Mouse (Mus musculus) ES-E14 (cell line): ENCODE data around the gene Gdpd5. TPM values are rescaled to one million over a fixed set of nuclear protein-coding genes. Genes with fewer than 3 reads are reported as not detected.

Source experiments
- DNase-seq: peaks from one replicate; pipeline ENCODE4 v3.0.0-alpha.2; 2013; ENCODE audit warnings: low read depth, low spot score
- H3K27ac ChIP-seq: 2 replicates; pipeline ENCODE4 v1.5.1; 2012; ENCODE audit warnings: low read depth, mild to moderate bottlenecking, low read length, moderate library complexity, mixed read lengths; ENCODE audit not compliant: poor library complexity, insufficient read depth, severe bottlenecking
- H3K36me3 ChIP-seq: 2 replicates; pipeline ENCODE4 v1.6.1; 2012; ENCODE audit warnings: mild to moderate bottlenecking, low read length, moderate library complexity, mixed read lengths; ENCODE audit not compliant: control insufficient read depth, poor library complexity, insufficient read depth, severe bottlenecking
- H3K4me1 ChIP-seq, 2 experiments: fragments of 150-350 bp in 1 of 2; sonication (generic) in 1 of 2; 2 replicates each; pipeline ENCODE4 v1.6.1; 2012; ENCODE audit warnings: low read length in 2 of 2, mild to moderate bottlenecking in 1 of 2, mixed read lengths in 1 of 2; ENCODE audit not compliant: control insufficient read depth in 2 of 2, insufficient read depth in 2 of 2, poor library complexity in 1 of 2
- H3K4me3 ChIP-seq, 2 experiments: fragments of 150-350 bp in 1 of 2; sonication (generic) in 1 of 2; 2 replicates each; pipeline ENCODE4 v1.5.1; 2012; ENCODE audit warnings: low read length in 2 of 2, low read depth in 1 of 2, mild to moderate bottlenecking in 1 of 2, mixed read lengths in 1 of 2; ENCODE audit not compliant: insufficient read depth in 1 of 2, poor library complexity in 1 of 2, severe bottlenecking in 1 of 2
- H3K9ac ChIP-seq: 2 replicates; pipeline ENCODE4 v1.6.1; 2012; ENCODE audit warnings: low read depth, mild to moderate bottlenecking, low read length, mixed read lengths; ENCODE audit not compliant: poor library complexity, insufficient read depth, severe bottlenecking
- H3K9me3 ChIP-seq: fragments of 150-350 bp; sonication (generic); 2 replicates; pipeline ENCODE4 v1.6.1; 2012; ENCODE audit warnings: low read depth, mild to moderate bottlenecking, low read length; ENCODE audit not compliant: control insufficient read depth, insufficient read depth
- CHD2 ChIP-seq: IDR thresholded peaks from 2 replicates; pipeline ENCODE4 v1.6.1; 2014; ENCODE audit warnings: mild to moderate bottlenecking, low read depth, low read length, inconsistent platforms
- HCFC1 ChIP-seq: IDR thresholded peaks from 2 replicates; pipeline ENCODE4 v1.6.1; 2012; ENCODE audit warnings: low read length, inconsistent platforms, borderline replicate concordance; ENCODE audit not compliant: insufficient read depth
- MAFK ChIP-seq: IDR thresholded peaks from 2 replicates; pipeline ENCODE4 v1.6.1; 2014; ENCODE audit warnings: mild to moderate bottlenecking, low read depth, low read length, inconsistent platforms; ENCODE audit not compliant: insufficient read depth
- ZC3H11A ChIP-seq: IDR thresholded peaks from 2 replicates; pipeline ENCODE4 v1.6.1; 2012; ENCODE audit warnings: low read depth, mild to moderate bottlenecking, inconsistent platforms, low read length, borderline replicate concordance
- ZNF384 ChIP-seq: IDR thresholded peaks from 2 replicates; pipeline ENCODE4 v1.6.1; 2012; ENCODE audit warnings: low read depth, low read length, inconsistent platforms
- in situ Hi-C, 2 experiments: fragments of 600-800 bp; cut with MboI; formaldehyde crosslinking; loops; one replicate each; pipeline ENCODE4 v1.15.1; 2025; ENCODE audit warnings: low sequenced_read_pairs in 2 of 2, inconsistent platforms in 1 of 2; ENCODE audit not compliant: unreplicated experiment in 2 of 2
- total RNA-seq: library from RNA; depleted of rRNA; stranded (reverse); fragments of 300-350 nt; gene quantifications from 2 replicates; pipeline ENCODE4 v1.2.3, GENCODE M21; 2012

Gene Gdpd5
- total RNA-seq, 1 experiment: 10.2 TPM

DNA sequence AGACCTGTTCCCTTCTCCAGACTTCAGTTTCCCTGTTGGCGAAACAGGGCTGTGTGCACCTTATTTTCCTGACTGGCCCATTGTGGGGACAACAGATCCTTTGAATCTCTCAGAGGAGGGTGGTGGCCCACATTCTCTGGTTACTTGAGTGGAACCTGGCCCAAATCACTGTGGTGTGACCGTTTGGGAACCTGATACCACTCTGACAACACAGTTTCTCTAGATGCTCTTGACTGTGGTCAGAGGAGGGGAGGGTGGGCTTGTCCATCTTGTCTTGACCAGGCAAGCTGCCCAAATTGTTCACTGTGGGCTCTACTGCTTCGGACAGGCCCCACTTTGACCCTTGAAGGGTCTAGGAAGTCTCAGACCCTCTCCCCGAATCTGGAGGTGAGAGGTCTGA, 72.8 kb downstream of the Gdpd5 start:
- H3K9me3 ChIP-seq: no peaks in the 10 kb centered on the region
- H3K4me1 ChIP-seq: peaks cover 0 to 4% of the 10 kb centered on the region in 2 experiments; a peak in 1 of 4 replicates
- no peak overlapping the region for H3K9ac ChIP-seq
- H3K27ac ChIP-seq: no peak overlapping the region
- in situ Hi-C loops: loop anchor here in 1 of 2 experiments (10.0 kb wide), 1 partner anchor 79 kb away; no protein-coding TSS in a partner anchor
- no peak for DNase-seq
- no peak overlapping the region for H3K4me3 ChIP-seq
- no peaks in the 10 kb centered on the region for H3K36me3 ChIP-seq
- TF ChIP-seq HCFC1 (no peak), ZNF384 (no peak), CHD2 (no peak), ZC3H11A (no peak), MAFK (no peak)

DNA sequence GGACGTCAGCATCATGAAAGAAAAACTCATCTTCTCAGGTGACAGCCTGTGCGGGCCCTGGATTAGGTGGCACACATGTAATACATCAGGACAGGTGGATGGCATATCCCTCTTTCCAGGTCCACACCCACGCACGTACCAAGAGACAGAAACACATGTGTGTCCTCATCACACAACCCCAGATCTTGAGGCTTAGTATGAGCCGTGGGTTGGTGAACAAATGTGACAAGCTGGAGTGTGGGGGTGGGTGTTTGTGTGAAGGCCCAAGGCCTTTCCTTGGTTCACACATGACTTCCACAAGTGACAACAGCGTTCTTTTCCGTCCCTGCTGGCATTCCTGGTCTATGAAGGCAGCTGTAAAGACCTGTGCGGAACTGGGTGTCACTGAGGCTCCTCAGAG, 77.6 kb downstream of the Gdpd5 start:
- peaks cover 0 to 8% of the 10 kb centered on the region in 2 experiments; a peak in 2 of 4 replicates for H3K4me1 ChIP-seq
- no peak overlapping the region for H3K27ac ChIP-seq
- no peak for DNase-seq
- H3K9ac ChIP-seq: no peak overlapping the region
- no peak overlapping the region for H3K4me3 ChIP-seq
- in situ Hi-C loops: loop anchor here in 1 of 2 experiments (10.0 kb wide), 1 partner anchor 84 kb away; no protein-coding TSS in a partner anchor
- H3K36me3 ChIP-seq: no peaks in the 10 kb centered on the region
- TF ChIP-seq MAFK: no peak
- TF ChIP-seq CHD2: no peak
- no peak for TF ChIP-seq HCFC1
- no peak for TF ChIP-seq ZC3H11A
- no peak for TF ChIP-seq ZNF384
- no peaks in the 10 kb centered on the region for H3K9me3 ChIP-seq

DNA sequence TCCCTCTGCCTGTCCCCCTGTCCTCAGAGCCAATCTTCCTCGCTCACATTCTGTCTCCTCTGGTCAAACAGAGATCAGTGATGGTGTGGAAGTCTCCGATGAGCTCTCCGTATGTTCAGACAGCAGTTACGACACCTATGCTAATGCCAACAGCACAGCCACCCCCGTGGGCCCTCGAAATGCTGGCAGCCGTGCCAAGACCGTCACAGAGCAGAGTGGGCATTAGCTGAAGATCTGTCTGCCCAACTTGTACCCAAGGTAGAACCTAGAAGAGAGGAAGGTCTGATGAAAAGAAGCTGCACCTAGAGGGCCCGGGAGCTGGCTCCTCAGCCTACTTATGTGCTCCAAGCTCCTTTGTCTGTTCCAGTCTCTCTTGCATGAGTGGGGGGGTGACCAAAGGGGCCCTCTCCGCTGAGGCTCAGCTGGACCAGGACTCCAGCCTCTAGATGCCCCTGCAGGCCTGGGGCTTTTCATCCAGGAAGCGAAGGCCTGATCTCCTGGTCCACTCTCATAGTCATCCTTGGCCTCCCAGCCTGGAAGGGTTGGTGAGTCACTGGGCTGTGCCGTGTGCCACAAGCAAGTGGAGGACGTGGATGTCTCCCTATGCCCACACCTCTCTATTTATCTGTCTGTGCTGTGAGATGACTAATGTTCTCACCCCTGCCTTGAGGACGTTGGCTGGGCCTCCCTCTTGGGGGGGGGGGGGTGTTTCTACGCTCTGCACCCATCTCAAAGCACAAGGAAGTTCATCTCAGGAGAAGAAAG, 78.9 kb downstream of the Gdpd5 start:
- no peak overlapping the region for H3K4me3 ChIP-seq
- peaks cover 0 to 8% of the 10 kb centered on the region in 2 experiments; a peak in 2 of 4 replicates for H3K4me1 ChIP-seq
- TF ChIP-seq CHD2 (no peak), ZC3H11A (no peak), MAFK (no peak), HCFC1 (no peak), ZNF384 (no peak)
- no peak for DNase-seq
- H3K9ac ChIP-seq: no peak overlapping the region
- no peaks in the 10 kb centered on the region for H3K9me3 ChIP-seq
- in situ Hi-C loops: loop anchor here in 1 of 2 experiments (10.0 kb wide), 1 partner anchor 85 kb away; no protein-coding TSS in a partner anchor
- no peaks in the 10 kb centered on the region for H3K36me3 ChIP-seq
- no peak overlapping the region for H3K27ac ChIP-seq

DNA sequence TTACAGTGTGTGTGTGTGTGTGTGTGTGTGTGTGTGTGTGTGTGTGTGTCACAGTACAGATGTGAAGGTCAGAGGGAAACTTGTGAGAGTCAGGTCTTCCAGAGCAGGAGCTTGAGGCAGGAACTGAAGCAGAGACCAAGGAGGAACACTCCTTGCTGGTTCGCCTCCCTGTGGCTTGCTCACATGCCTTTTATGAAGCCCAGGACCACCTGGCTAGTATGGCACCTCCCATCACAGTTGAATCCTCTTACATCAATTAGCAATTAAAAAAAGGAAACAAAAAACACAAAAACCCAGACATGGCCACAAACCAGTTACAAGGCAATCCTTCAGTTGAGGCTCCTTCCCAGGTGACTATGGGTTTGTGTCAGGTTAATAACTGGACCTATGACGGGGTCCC, 81.9 kb downstream of the Gdpd5 start:
- Histone ChIP-seq H3K9me3 (no peaks in the 10 kb centered on the region), H3K27ac (no peak overlapping the region), H3K4me3 (no peak overlapping the region), H3K9ac (no peak overlapping the region), H3K36me3 (no peaks in the 10 kb centered on the region), H3K4me1 (peaks cover 0 to 6% of the 10 kb centered on the region in 2 experiments; a peak in 2 of 4 replicates)
- in situ Hi-C loops: no loop called here
- no peak for DNase-seq
- TF ChIP-seq MAFK: no peak

DNA sequence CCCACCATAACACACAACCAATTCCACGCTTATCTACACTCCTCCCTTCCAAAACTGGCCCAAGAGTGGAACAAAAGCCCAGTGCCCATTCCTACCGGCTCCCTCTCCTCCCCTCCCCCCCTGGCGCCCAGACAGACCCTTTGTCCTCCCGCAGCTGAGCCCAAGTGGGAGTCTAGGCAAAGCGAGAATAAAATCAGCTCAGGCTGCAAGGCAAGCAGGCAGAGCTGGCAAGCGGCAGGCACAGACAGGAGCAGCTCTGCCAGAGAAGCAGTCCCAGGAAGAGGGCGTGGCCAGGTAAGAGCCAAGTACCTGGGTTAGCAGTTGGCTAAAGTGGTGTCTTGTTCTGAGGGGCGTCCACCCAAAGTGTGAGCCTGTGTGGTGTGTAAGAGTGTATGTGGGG, 84.6 kb downstream of the Gdpd5 start, which contains the start of gene Klhl35:
TSS of gene Klhl35 (plus strand) at position 194 of the 400 bp plus-strand sequence.
- H3K4me1 ChIP-seq: peaks cover 0 to 6% of the 10 kb centered on the region in 2 experiments; a peak in 3 of 4 replicates
- H3K9ac ChIP-seq: no peak within 1 kb of the TSS
- no peak within 1 kb of the TSS for H3K4me3 ChIP-seq
- no peak for DNase-seq
- TF ChIP-seq ZNF384 (no peak), ZC3H11A (no peak), CHD2 (no peak), MAFK (no peak), HCFC1 (no peak)
- in situ Hi-C loops: no loop called here
- H3K36me3 ChIP-seq: no peaks in the 10 kb centered on the region
- H3K9me3 ChIP-seq: no peaks in the 10 kb centered on the region
- H3K27ac ChIP-seq: no peak within 1 kb of the TSS
